Mouse (Mus musculus) neural tube, embryonic 13.5 days (tissue): ENCODE measurements around the gene Dennd4b. TPM values are rescaled to one million over a fixed set of nuclear protein-coding genes. Genes with fewer than 3 reads are reported as not detected.
A peak's percentile ranks its signal among the peaks of the same experiment; 100 is the strongest.

Experiments
- ATAC-seq: fragments of 200-750 bp; cut with Nextera tagmentation; 2 replicates; pipeline ENCODE4 v1.8.0; 2017; ENCODE audit warnings: low read depth, mild to moderate bottlenecking, moderate TSS enrichment, moderate library complexity
- H3K27ac ChIP-seq: fragments of 300-500 bp; sonication (generic); replicated peaks from 2 replicates; pipeline ENCODE4 v1.5.1; 2015; ENCODE audit warnings: moderate library complexity, mild to moderate bottlenecking, inconsistent platforms
- H3K27me3 ChIP-seq: fragments of 300-500 bp; sonication (generic); 2 replicates; pipeline ENCODE4 v1.6.1; 2015; ENCODE audit warnings: mild to moderate bottlenecking, inconsistent platforms
- H3K36me3 ChIP-seq: fragments of 300-500 bp; sonication (generic); 2 replicates; pipeline ENCODE4 v1.6.1; 2015; ENCODE audit warnings: mild to moderate bottlenecking, inconsistent platforms
- H3K4me1 ChIP-seq: fragments of 300-500 bp; sonication (generic); replicated peaks from 2 replicates; pipeline ENCODE4 v1.6.1; 2015; ENCODE audit warnings: inconsistent platforms
- H3K4me2 ChIP-seq: fragments of 300-500 bp; sonication (generic); 2 replicates; pipeline ENCODE4 v1.6.1; 2015; ENCODE audit warnings: inconsistent platforms, mild to moderate bottlenecking, moderate library complexity
- H3K4me3 ChIP-seq: fragments of 300-500 bp; sonication (generic); 2 replicates; pipeline ENCODE4 v1.5.1; 2015; ENCODE audit warnings: mild to moderate bottlenecking, inconsistent platforms
- H3K9ac ChIP-seq: fragments of 300-500 bp; sonication (generic); 2 replicates; pipeline ENCODE4 v1.6.1; 2015; ENCODE audit warnings: moderate library complexity, mild to moderate bottlenecking, inconsistent platforms
- H3K9me3 ChIP-seq: fragments of 300-500 bp; sonication (generic); 2 replicates; pipeline ENCODE4 v1.6.1; 2016; ENCODE audit warnings: inconsistent platforms
- WGBS: fragments of 180-500 bp; shearing (Covaris S2); methylation state at CpG from one replicate; pipeline ENCODE4 v1.1.7; 2015; 5-methylcytosine and 5-hydroxymethylcytosine counted together
- polyA plus RNA-seq: library from polyadenylated mRNA; unstranded; fragments of >200 nt; fragmentation: Nextera tagmentation; extraction: Ambion mirVana; gene quantifications from 2 replicates; pipeline ENCODE4 v1.2.1, GENCODE M21; 2015

Gene Dennd4b
- polyA plus RNA-seq, 1 experiment from 2014 or later, result 5.9 TPM

- 89% methylated on average over 1 of the region's 1 CpGs for WGBS
- Histone ChIP-seq H3K27ac (no peak overlapping the region), H3K9me3 (no peaks in the 10 kb centered on the region), H3K27me3 (no peaks in the 10 kb centered on the region), H3K4me2 (no peak overlapping the region), H3K9ac (no peak overlapping the region), H3K36me3 (no peaks in the 10 kb centered on the region), H3K4me1 (peaks cover 23% of the 10 kb centered on the region), H3K4me3 (no peak overlapping the region)
- ATAC-seq, result no peak
These were observed 25.6 kb downstream of the Dennd4b start for GRCm38 (mm10) chr3:90290602-90291001.

DNA sequence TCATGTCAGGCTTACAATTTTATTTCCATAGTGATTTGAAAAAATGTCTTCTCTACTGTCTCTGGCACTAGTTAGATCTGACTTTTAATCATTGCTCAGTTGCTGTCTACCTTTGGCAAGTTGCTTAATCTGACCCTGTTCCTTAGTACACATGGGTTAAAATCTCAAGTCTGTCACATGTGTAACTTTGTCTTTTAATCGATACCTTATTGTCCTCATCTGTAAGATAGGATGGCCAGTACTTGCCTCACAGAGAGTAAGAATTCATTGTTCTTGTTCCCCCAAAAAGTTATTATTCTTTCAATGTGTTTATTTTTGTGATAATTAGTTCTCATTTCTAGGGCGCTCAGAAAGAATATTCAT is 27.0 kb downstream of the Dennd4b start:
- H3K4me1 ChIP-seq, result peaks cover 36% of the 10 kb centered on the region
- peak overlapping the region; percentile 57 for H3K4me2 ChIP-seq
- peak overlapping the region; percentile 92 for H3K4me3 ChIP-seq
- no peaks in the 10 kb centered on the region for H3K9me3 ChIP-seq
- H3K9ac ChIP-seq, result peak overlapping the region; percentile 82
- no peaks in the 10 kb centered on the region for H3K36me3 ChIP-seq
- H3K27me3 ChIP-seq, result no peaks in the 10 kb centered on the region
- 41% methylated on average over 2 of the region's 2 CpGs for WGBS
- ATAC-seq, result no peak
- H3K27ac ChIP-seq, result peak overlapping the region; percentile 94

DNA sequence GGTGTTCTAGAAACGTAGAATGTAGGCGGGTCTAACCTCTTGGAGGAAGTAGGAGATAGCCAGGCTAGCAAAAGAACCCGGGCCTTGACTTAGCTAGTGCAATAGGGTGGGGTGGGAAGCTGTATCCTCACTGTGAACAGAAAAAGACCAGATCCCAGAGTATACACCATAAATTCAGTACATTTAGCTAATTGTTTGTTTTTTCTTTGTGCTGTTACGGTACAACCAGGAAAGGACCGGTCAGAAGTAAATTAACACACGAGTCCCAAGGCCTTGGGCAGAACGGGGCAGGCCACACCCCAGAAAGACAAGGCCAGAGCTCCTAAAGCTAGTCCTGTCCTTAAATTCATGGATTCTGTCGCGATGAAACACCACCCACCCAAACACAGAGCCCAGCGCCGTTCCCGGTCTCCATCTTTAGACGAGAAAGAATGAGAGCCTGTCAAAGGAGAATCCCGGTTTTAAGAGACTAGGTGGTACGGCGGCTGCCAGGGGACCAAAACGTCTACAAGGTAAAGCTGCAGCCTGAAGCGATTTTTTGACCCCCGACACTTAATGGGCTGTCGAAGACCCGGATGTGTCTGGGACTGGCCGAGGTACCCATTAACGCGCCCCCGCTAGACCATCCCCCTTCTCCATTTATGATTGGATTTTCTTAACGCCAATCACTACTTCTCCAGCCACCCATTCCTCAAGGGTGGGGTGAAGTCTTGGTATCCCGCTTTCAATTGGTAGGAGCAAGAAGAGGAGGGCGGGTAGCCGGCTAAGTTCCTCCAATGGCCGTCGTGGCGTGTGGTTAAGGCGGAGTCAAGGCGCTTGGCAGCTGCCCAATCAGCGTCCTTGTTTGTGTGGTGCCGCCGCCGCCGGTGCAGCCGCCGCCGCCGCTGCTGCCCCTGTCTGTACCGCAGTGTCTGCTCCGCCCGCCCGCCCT is 27.6 kb downstream of the Dennd4b start, which contains the start of gene Gatad2b:
Gatad2b (plus strand) TSS at position 834 of the 931 bp plus-strand sequence.
- peak within 1 kb of the TSS; percentile 94 for H3K4me2 ChIP-seq
- ATAC-seq, result peak; percentile 99
- peak within 1 kb of the TSS; percentile 93 for H3K9ac ChIP-seq
- H3K36me3 ChIP-seq, result no peaks in the 10 kb centered on the region
- H3K9me3 ChIP-seq, result no peaks in the 10 kb centered on the region
- H3K4me1 ChIP-seq, result peaks cover 38% of the 10 kb centered on the region
- H3K4me3 ChIP-seq, result peak within 1 kb of the TSS; percentile 92
- WGBS, result under 1% methylated on average over 43 of the region's 47 CpGs
- H3K27ac ChIP-seq, result peak within 1 kb of the TSS; percentile 99
- no peaks in the 10 kb centered on the region for H3K27me3 ChIP-seq

DNA sequence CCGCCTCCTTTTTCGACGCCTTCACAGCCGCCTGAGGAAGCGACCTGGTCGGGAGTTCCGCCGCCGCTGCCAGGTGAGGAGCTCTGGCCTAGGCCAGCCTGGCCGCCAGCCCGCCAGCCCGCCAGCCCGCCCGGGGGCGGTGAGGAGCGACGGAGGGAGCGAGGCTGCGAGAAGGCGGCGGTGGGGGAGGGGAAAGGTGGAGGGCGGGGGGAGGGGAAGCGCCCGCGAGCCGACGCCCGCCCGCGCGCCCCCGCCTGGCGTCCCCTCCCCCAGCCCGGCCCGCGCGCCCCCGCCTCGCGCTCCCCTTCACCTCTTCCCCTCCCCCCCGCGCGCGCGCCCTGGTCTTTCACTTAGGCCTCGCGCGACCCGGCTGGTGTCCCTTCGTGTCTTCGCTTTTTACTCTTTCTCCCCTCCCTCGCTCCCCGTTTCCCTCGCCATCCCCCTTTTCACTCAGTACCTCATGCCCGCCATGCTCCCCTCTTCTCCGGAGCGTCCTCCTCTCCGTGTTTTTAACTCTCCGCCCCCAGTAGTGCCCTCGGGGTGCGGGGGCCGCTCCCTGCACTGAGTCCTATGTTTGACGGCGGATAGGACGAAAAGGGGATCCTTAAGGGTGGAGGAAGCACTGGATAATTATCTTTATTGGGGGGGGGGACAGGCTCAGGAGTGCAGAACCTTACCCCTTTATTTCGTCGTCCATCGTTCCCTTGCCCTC is 28.5 kb downstream of the Dennd4b start:
- under 1% methylated on average over 36 of the region's 68 CpGs for WGBS

GRCm38 (mm10) chr3:90294064-90294440 is 29.1 kb downstream of the Dennd4b start:
- no peak for ATAC-seq

More for the DNA sequence above, 28.5 kb downstream of the Dennd4b start:
- Histone ChIP-seq H3K4me3 (peak overlapping the region; percentile 92), H3K27ac (peak overlapping the region; percentile 99), H3K27me3 (no peaks in the 10 kb centered on the region), H3K9me3 (no peaks in the 10 kb centered on the region), H3K36me3 (no peaks in the 10 kb centered on the region), H3K4me2 (peak overlapping the region; percentile 94), H3K9ac (peak overlapping the region; percentile 93), H3K4me1 (peaks cover 46% of the 10 kb centered on the region)
- peak; percentile 54 for ATAC-seq

DNA sequence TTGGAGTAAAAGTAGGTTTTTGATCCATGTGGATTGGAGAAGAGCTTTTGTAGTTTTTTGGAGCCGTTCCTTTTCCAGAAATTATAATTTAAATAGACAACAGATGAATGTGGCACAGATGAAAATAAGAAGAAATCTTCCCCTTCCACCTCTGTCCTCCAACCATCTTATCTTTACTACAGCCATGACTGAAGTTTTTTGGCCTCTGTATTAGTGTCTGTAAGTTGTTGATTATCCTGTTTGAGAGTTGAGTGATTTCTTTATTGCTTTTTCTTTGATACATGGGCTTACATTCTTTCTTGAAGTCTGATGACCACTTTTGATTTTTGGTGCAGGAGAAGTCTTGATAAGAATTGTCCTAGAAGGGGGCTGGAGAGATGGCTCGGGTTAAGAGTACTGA is 29.7 kb downstream of the Dennd4b start:
- peak overlapping the region; percentile 94 for H3K4me2 ChIP-seq
- peak overlapping the region; percentile 92 for H3K4me3 ChIP-seq
- peaks cover 46% of the 10 kb centered on the region for H3K4me1 ChIP-seq
- WGBS, result 82% methylated on average over 2 of the region's 2 CpGs
- H3K27me3 ChIP-seq, result no peaks in the 10 kb centered on the region
- H3K9me3 ChIP-seq, result no peaks in the 10 kb centered on the region
- peak overlapping the region; percentile 93 for H3K9ac ChIP-seq
- ATAC-seq, result no peak
- H3K36me3 ChIP-seq, result no peaks in the 10 kb centered on the region
- H3K27ac ChIP-seq, result no peak overlapping the region

More at GRCm38 (mm10) chr3:90294064-90294440, 29.1 kb downstream of the Dennd4b start:
- H3K27ac ChIP-seq, result peak overlapping the region; percentile 99
- 2% methylated on average over 11 of the region's 11 CpGs for WGBS
- no peaks in the 10 kb centered on the region for H3K27me3 ChIP-seq
- H3K4me3 ChIP-seq, result peak overlapping the region; percentile 92
- no peaks in the 10 kb centered on the region for H3K9me3 ChIP-seq
- peaks cover 46% of the 10 kb centered on the region for H3K4me1 ChIP-seq
- H3K9ac ChIP-seq, result peak overlapping the region; percentile 93
- H3K36me3 ChIP-seq, result no peaks in the 10 kb centered on the region
- peak overlapping the region; percentile 94 for H3K4me2 ChIP-seq

DNA sequence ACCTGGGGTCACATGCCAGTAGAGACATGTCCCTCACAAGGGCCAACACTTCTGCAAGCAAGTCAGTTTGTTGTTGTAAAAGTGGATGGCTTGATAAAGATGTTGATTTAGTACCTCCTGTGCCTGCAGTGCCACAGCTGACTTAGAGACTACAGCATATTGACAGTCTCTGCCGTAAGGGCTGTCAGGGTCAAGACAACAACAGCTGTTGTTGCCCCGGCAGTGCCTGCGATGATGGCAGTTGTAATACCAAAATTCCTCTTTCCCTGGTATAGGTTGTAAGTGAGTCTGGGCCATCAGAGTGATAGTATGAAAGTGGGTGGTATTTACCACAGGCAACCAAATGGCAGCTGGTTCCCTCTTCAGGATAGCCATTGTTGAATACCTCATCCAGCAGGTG is 40.8 kb downstream of the Dennd4b start:
- WGBS, result 68% methylated on average over 3 of the region's 3 CpGs

DNA sequence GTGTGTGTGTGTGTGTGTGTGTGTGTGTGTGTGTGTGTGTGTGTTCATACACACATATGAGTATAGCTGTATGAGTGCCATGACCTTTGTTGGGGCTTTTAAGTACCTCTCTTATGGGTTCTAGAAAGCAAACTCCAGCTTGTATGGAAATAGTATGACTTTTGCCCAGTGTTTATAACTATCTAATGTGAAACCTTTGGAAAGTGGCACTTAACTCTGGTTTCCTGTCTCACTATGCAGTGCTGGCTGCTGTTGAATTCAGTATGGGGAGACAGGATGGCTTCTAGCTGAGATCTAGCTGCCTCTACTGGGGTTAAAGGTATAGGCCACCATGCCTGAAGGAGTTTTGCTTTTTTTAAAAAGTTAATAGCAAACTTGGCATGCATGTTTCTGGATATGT is 44.6 kb downstream of the Dennd4b start:
- Histone ChIP-seq H3K27me3 (no peaks in the 10 kb centered on the region), H3K4me1 (peaks cover 16% of the 10 kb centered on the region), H3K9ac (no peak overlapping the region), H3K4me3 (no peak overlapping the region), H3K36me3 (no peaks in the 10 kb centered on the region), H3K9me3 (no peaks in the 10 kb centered on the region), H3K4me2 (no peak overlapping the region), H3K27ac (no peak overlapping the region)
- ATAC-seq, result no peak

More for the DNA sequence above, 40.8 kb downstream of the Dennd4b start:
- Histone ChIP-seq H3K36me3 (no peaks in the 10 kb centered on the region), H3K9ac (no peak overlapping the region), H3K4me1 (peaks cover 16% of the 10 kb centered on the region), H3K4me3 (no peak overlapping the region), H3K27me3 (no peaks in the 10 kb centered on the region), H3K27ac (no peak overlapping the region), H3K4me2 (no peak overlapping the region), H3K9me3 (no peaks in the 10 kb centered on the region)
- ATAC-seq, result no peak

GRCm38 (mm10) chr3:90313367-90313766 is 48.4 kb downstream of the Dennd4b start:
- no peaks in the 10 kb centered on the region; the same call in 1 of the 2 replicates for H3K4me1 ChIP-seq
- H3K9ac ChIP-seq, result no peak overlapping the region
- H3K27me3 ChIP-seq, result no peaks in the 10 kb centered on the region
- no peaks in the 10 kb centered on the region for H3K36me3 ChIP-seq
- no peak overlapping the region for H3K27ac ChIP-seq
- ATAC-seq, result no peak
- no peak overlapping the region for H3K4me3 ChIP-seq
- H3K4me2 ChIP-seq, result no peak overlapping the region
- no peaks in the 10 kb centered on the region for H3K9me3 ChIP-seq

GRCm38 (mm10) chr3:90314241-90314640 is 49.3 kb downstream of the Dennd4b start:
- H3K27ac ChIP-seq, result no peak overlapping the region
- H3K27me3 ChIP-seq, result no peaks in the 10 kb centered on the region
- no peaks in the 10 kb centered on the region; the same call in 1 of the 2 replicates for H3K4me1 ChIP-seq
- H3K36me3 ChIP-seq, result no peaks in the 10 kb centered on the region
- no peak for ATAC-seq
- H3K9ac ChIP-seq, result no peak overlapping the region
- H3K9me3 ChIP-seq, result no peaks in the 10 kb centered on the region
- no peak overlapping the region for H3K4me3 ChIP-seq
- H3K4me2 ChIP-seq, result no peak overlapping the region

DNA sequence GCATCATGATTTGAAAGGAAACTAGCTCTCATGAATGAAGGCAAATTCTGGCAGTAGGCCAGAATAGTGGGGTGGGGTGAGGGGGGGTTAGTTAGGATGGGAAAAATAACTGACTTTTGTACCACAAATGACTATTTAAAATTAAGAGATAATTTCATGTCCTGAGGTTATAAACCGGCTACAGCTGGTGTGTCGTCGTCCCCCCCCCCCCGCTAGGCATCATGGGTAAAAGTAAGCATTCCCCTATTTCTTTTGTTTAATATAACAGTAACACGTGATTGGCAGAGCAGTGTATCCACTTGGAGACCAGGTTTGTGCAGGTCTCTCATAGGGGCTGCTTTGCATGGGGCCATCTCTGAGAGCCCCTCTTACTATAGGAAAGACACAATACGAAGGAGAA is 57.3 kb downstream of the Dennd4b start:
- WGBS, result 33% methylated on average over 6 of the region's 6 CpGs
- Histone ChIP-seq H3K9me3 (no peaks in the 10 kb centered on the region), H3K4me2 (peak overlapping the region; percentile 48), H3K27me3 (no peaks in the 10 kb centered on the region), H3K4me1 (peaks cover 42% of the 10 kb centered on the region), H3K9ac (peak overlapping the region; percentile 61), H3K4me3 (peak overlapping the region; percentile 17), H3K36me3 (no peaks in the 10 kb centered on the region), H3K27ac (peak overlapping the region; percentile 92)
- ATAC-seq, result peak; percentile 71

- Histone ChIP-seq H3K4me2 (peak overlapping the region; percentile 48), H3K4me1 (peaks cover 42% of the 10 kb centered on the region), H3K27me3 (no peaks in the 10 kb centered on the region), H3K27ac (peak overlapping the region; percentile 92), H3K9ac (peak overlapping the region; percentile 61), H3K36me3 (no peaks in the 10 kb centered on the region), H3K9me3 (no peaks in the 10 kb centered on the region), H3K4me3 (peak overlapping the region; percentile 17)
- 4% methylated on average over 5 of the region's 5 CpGs for WGBS
- ATAC-seq, result peak; percentile 85
These were observed 58.1 kb downstream of the Dennd4b start for GRCm38 (mm10) chr3:90323119-90323518.
